Mouse (Mus musculus): ENCODE data around the gene Gm3183.
"Not testable (repeated sequence)": the region's sequence is repeated elsewhere in the genome, so short reads cannot be mapped to it uniquely, and the experiment has no call there.

Gene Gm3183

GRCm38 (mm10) chr5:94865136-94865535 is at the start of gene Gm3183:
Gm3183 (plus strand) TSS chr5:94865436.
- DNase-seq, result not testable (repeated sequence)
